Mouse (Mus musculus) intestine, embryonic 14.5 days (tissue): ENCODE results near the gene Il2. TPM values are rescaled to one million over a fixed set of nuclear protein-coding genes. Genes with fewer than 3 reads are reported as not detected.

ENCODE experiments used
- ATAC-seq: fragments of 200-750 bp; cut with Nextera tagmentation; replicated peaks from 2 replicates; pipeline ENCODE4 v1.8.0; 2017; ENCODE audit warnings: low read depth, moderate number of reproducible peaks, moderate TSS enrichment, moderate library complexity; ENCODE audit not compliant: low FRiP score, low TSS enrichment
- DNase-seq: peaks from one replicate; pipeline ENCODE4 v3.0.0-alpha.2; 2018; ENCODE audit warnings: low spot score
- H3K27ac ChIP-seq: fragments of 300-500 bp; sonication (generic); 2 replicates; pipeline ENCODE4 v1.5.1; 2014; ENCODE audit warnings: low read depth, mild to moderate bottlenecking, control low read depth
- H3K27me3 ChIP-seq: fragments of 300-500 bp; sonication (generic); replicated peaks from 2 replicates; pipeline ENCODE4 v1.6.1; 2014; ENCODE audit warnings: low read length, control low read depth; ENCODE audit not compliant: control insufficient read depth, insufficient read depth
- H3K36me3 ChIP-seq: fragments of 300-500 bp; sonication (generic); 2 replicates; pipeline ENCODE4 v1.6.1; 2014; ENCODE audit warnings: low read length, control low read depth; ENCODE audit not compliant: control insufficient read depth, insufficient read depth
- H3K4me1 ChIP-seq: fragments of 300-500 bp; sonication (generic); replicated peaks from 2 replicates; pipeline ENCODE4 v1.6.1; 2014; ENCODE audit warnings: low read length, control low read depth, mixed read lengths; ENCODE audit not compliant: control insufficient read depth, insufficient read depth
- H3K4me2 ChIP-seq: fragments of 300-500 bp; sonication (generic); 2 replicates; pipeline ENCODE4 v1.6.1; 2014; ENCODE audit warnings: low read length
- H3K4me3 ChIP-seq: fragments of 300-500 bp; sonication (generic); 2 replicates; pipeline ENCODE4 v1.5.1; 2014; ENCODE audit warnings: low read depth, low read length, control low read depth, mixed read lengths
- H3K9ac ChIP-seq: fragments of 300-500 bp; sonication (generic); 2 replicates; pipeline ENCODE4 v1.6.1; 2014; ENCODE audit warnings: mild to moderate bottlenecking, low read length
- H3K9me3 ChIP-seq: fragments of 300-500 bp; sonication (generic); 2 replicates; pipeline ENCODE4 v1.6.1; 2016; ENCODE audit warnings: low read length, control low read depth; ENCODE audit not compliant: control insufficient read depth
- WGBS: fragments of 180-500 bp; shearing (Covaris S2); extraction: QIAGEN DNeasy Blood & Tissue Kit; methylation state at CpG from one replicate; pipeline ENCODE4 v1.1.7; 2014; 5-methylcytosine and 5-hydroxymethylcytosine counted together
- polyA plus RNA-seq: library from polyadenylated mRNA; unstranded; fragments of >200 nt; fragmentation: Nextera tagmentation; extraction: Ambion mirVana; gene quantifications from 2 replicates; pipeline ENCODE4 v1.2.1, GENCODE M21; 2014

The Il2 gene
- polyA plus RNA-seq, 1 experiment from 2014 or later = 0.38 TPM

GRCm38 (mm10) chr3:37152274-37152673 lies 26.5 kb upstream of the Il2 start:
- Histone ChIP-seq H3K9me3 (no peaks in the 10 kb centered on the region), H3K4me1 (0 out of 2 replicates have a peak, but pooled peaks cover 4% of the 10 kb centered on the region), H3K27ac (no peak overlapping the region), H3K9ac (no peak overlapping the region), H3K4me3 (no peak overlapping the region), H3K36me3 (no peaks in the 10 kb centered on the region), H3K4me2 (no peak overlapping the region), H3K27me3 (no peaks in the 10 kb centered on the region)
- ATAC-seq (no peak), DNase-seq (no peak)
- 75% methylated on average over 10 of the region's 10 CpGs for WGBS

GRCm38 (mm10) chr3:37146810-37147209 lies 21.1 kb upstream of the Il2 start:
- H3K27ac ChIP-seq = no peak overlapping the region
- no peak overlapping the region for H3K4me2 ChIP-seq
- no peaks in the 10 kb centered on the region for H3K4me1 ChIP-seq
- H3K36me3 ChIP-seq = no peaks in the 10 kb centered on the region
- 77% methylated on average over 7 of the region's 7 CpGs for WGBS
- no peak for ATAC-seq
- H3K4me3 ChIP-seq = no peak overlapping the region
- H3K9me3 ChIP-seq = no peaks in the 10 kb centered on the region
- H3K9ac ChIP-seq = no peak overlapping the region
- H3K27me3 ChIP-seq = no peaks in the 10 kb centered on the region
- DNase-seq = no peak

GRCm38 (mm10) chr3:37146406-37146805 lies 20.6 kb upstream of the Il2 start:
- H3K4me1 ChIP-seq = no peaks in the 10 kb centered on the region
- DNase-seq (no peak), ATAC-seq (no peak)
- no peak overlapping the region for H3K27ac ChIP-seq
- no peak overlapping the region for H3K4me3 ChIP-seq
- H3K4me2 ChIP-seq = no peak overlapping the region
- no peak overlapping the region for H3K9ac ChIP-seq
- H3K9me3 ChIP-seq = no peaks in the 10 kb centered on the region
- H3K27me3 ChIP-seq = no peaks in the 10 kb centered on the region
- H3K36me3 ChIP-seq = no peaks in the 10 kb centered on the region
- WGBS = 21% methylated on average over 8 of the region's 8 CpGs

GRCm38 (mm10) chr3:37144979-37145378 lies 19.2 kb upstream of the Il2 start:
- H3K4me2 ChIP-seq = no peak overlapping the region
- no peak overlapping the region for H3K27ac ChIP-seq
- no peak for DNase-seq
- no peak overlapping the region for H3K4me3 ChIP-seq
- no peaks in the 10 kb centered on the region for H3K27me3 ChIP-seq
- ATAC-seq = no peak
- no peaks in the 10 kb centered on the region for H3K9me3 ChIP-seq
- H3K4me1 ChIP-seq = no peaks in the 10 kb centered on the region
- H3K9ac ChIP-seq = no peak overlapping the region
- H3K36me3 ChIP-seq = no peaks in the 10 kb centered on the region
- WGBS = 18% methylated on average over 1 of the region's 1 CpGs

GRCm38 (mm10) chr3:37141827-37142226 lies 16.1 kb upstream of the Il2 start:
- Histone ChIP-seq H3K27me3 (no peaks in the 10 kb centered on the region), H3K4me3 (no peak overlapping the region), H3K4me1 (no peaks in the 10 kb centered on the region), H3K4me2 (no peak overlapping the region), H3K27ac (no peak overlapping the region), H3K36me3 (no peaks in the 10 kb centered on the region), H3K9me3 (no peaks in the 10 kb centered on the region), H3K9ac (no peak overlapping the region)
- DNase-seq (no peak), ATAC-seq (no peak)
- 79% methylated on average over 2 of the region's 2 CpGs for WGBS

GRCm38 (mm10) chr3:37140168-37140906 lies 14.6 kb upstream of the Il2 start:
- no peak for DNase-seq
- no peak overlapping the region for H3K4me2 ChIP-seq
- WGBS = 88% methylated on average over 6 of the region's 6 CpGs
- ATAC-seq = no peak
- H3K4me1 ChIP-seq = no peaks in the 10 kb centered on the region
- no peak overlapping the region for H3K9ac ChIP-seq
- H3K27me3 ChIP-seq = no peaks in the 10 kb centered on the region
- no peaks in the 10 kb centered on the region for H3K36me3 ChIP-seq
- H3K4me3 ChIP-seq = no peak overlapping the region
- no peaks in the 10 kb centered on the region for H3K9me3 ChIP-seq
- no peak overlapping the region for H3K27ac ChIP-seq

GRCm38 (mm10) chr3:37139192-37139591 lies 13.4 kb upstream of the Il2 start:
- Histone ChIP-seq H3K27ac (no peak overlapping the region), H3K36me3 (no peaks in the 10 kb centered on the region), H3K9me3 (no peaks in the 10 kb centered on the region), H3K9ac (no peak overlapping the region), H3K27me3 (no peaks in the 10 kb centered on the region), H3K4me2 (no peak overlapping the region), H3K4me1 (no peaks in the 10 kb centered on the region), H3K4me3 (no peak overlapping the region)
- DNase-seq = no peak
- WGBS = 86% methylated on average over 3 of the region's 3 CpGs
- no peak for ATAC-seq

GRCm38 (mm10) chr3:37137231-37137630 lies 11.5 kb upstream of the Il2 start:
- Histone ChIP-seq H3K4me1 (no peaks in the 10 kb centered on the region), H3K9me3 (no peaks in the 10 kb centered on the region), H3K36me3 (no peaks in the 10 kb centered on the region), H3K27me3 (no peaks in the 10 kb centered on the region), H3K27ac (no peak overlapping the region), H3K9ac (no peak overlapping the region), H3K4me3 (no peak overlapping the region), H3K4me2 (no peak overlapping the region)
- WGBS = 38% methylated on average over 4 of the region's 4 CpGs
- ATAC-seq (no peak), DNase-seq (no peak)

- Histone ChIP-seq H3K4me1 (no peaks in the 10 kb centered on the region; the same call in 1 of the 2 replicates), H3K4me3 (no peak overlapping the region), H3K9me3 (no peaks in the 10 kb centered on the region), H3K4me2 (no peak overlapping the region), H3K36me3 (no peaks in the 10 kb centered on the region), H3K9ac (no peak overlapping the region), H3K27ac (no peak overlapping the region), H3K27me3 (no peaks in the 10 kb centered on the region)
- no peak for ATAC-seq
- 41% methylated on average over 2 of the region's 2 CpGs for WGBS
- DNase-seq = no peak
Measured at GRCm38 (mm10) chr3:37129063-37129462, 3.3 kb upstream of the Il2 start.
